Mouse (Mus musculus) intestine, postnatal 0 days (tissue): ENCODE results near the gene Cyp46a1. TPM values are rescaled to one million over a fixed set of nuclear protein-coding genes. Genes with fewer than 3 reads are reported as not detected.
A peak's percentile ranks its signal among the peaks of the same experiment; 100 is the strongest.

ENCODE experiments used
- ATAC-seq: fragments of 200-750 bp; cut with Nextera tagmentation; 2 replicates; pipeline ENCODE4 v1.8.0; 2017; ENCODE audit warnings: mild to moderate bottlenecking, moderate TSS enrichment, moderate library complexity
- H3K27ac ChIP-seq: fragments of 300-500 bp; sonication (generic); 2 replicates; pipeline ENCODE4 v1.5.1; 2014; ENCODE audit warnings: mild to moderate bottlenecking, low read depth, low read length, moderate library complexity
- H3K27me3 ChIP-seq: fragments of 300-500 bp; sonication (generic); replicated peaks from 2 replicates; pipeline ENCODE4 v1.6.1; 2014; ENCODE audit warnings: low read length, mixed read lengths; ENCODE audit not compliant: control insufficient read depth, insufficient read depth
- H3K36me3 ChIP-seq: fragments of 300-500 bp; sonication (generic); 2 replicates; pipeline ENCODE4 v1.6.1; 2014; ENCODE audit warnings: mild to moderate bottlenecking, moderate library complexity; ENCODE audit not compliant: control insufficient read depth, insufficient read depth
- H3K4me1 ChIP-seq: fragments of 300-500 bp; sonication (generic); replicated peaks from 2 replicates; pipeline ENCODE4 v1.6.1; 2014; ENCODE audit warnings: antibody characterized with exemption, low read length, mixed read lengths; ENCODE audit not compliant: control insufficient read depth, insufficient read depth
- H3K4me2 ChIP-seq: fragments of 300-500 bp; sonication (generic); replicated peaks from 2 replicates; pipeline ENCODE4 v1.6.1; 2014; ENCODE audit warnings: low read depth, mild to moderate bottlenecking, moderate library complexity
- H3K4me3 ChIP-seq: fragments of 300-500 bp; sonication (generic); 2 replicates; pipeline ENCODE4 v1.5.1; 2014; ENCODE audit warnings: low read depth, low read length
- H3K9ac ChIP-seq: fragments of 300-500 bp; sonication (generic); 2 replicates; pipeline ENCODE4 v1.6.1; 2014; ENCODE audit warnings: mild to moderate bottlenecking, low read depth, low read length
- H3K9me3 ChIP-seq: fragments of 300-500 bp; sonication (generic); 2 replicates; pipeline ENCODE4 v1.6.1; 2016; ENCODE audit warnings: mixed run types; ENCODE audit not compliant: control insufficient read depth
- CTCF ChIP-seq: sonication (generic); IDR thresholded peaks from 2 replicates; pipeline ENCODE4 v1.5.1; 2016; ENCODE audit warnings: low read depth, mild to moderate bottlenecking, control low read depth, antibody characterized with exemption, moderate library complexity
- WGBS: fragments of 180-500 bp; shearing (Covaris S2); extraction: QIAGEN DNeasy Blood & Tissue Kit; methylation state at CpG from one replicate; pipeline ENCODE4 v1.1.7; 2014; 5-methylcytosine and 5-hydroxymethylcytosine counted together
- polyA plus RNA-seq: library from polyadenylated mRNA; unstranded; fragments of >200 nt; fragmentation: Nextera tagmentation; extraction: Ambion mirVana; gene quantifications from 2 replicates; pipeline ENCODE4 v1.2.1, GENCODE M21; 2015

Cyp46a1 gene
- polyA plus RNA-seq, 1 experiment from 2014 or later, result 0.85 TPM

GRCm38 (mm10) chr12:108389718-108390117 lies 55.5 kb downstream of the Cyp46a1 start:
- ATAC-seq, result no peak
- no peak for TF ChIP-seq CTCF
- Histone ChIP-seq H3K9ac (no peak overlapping the region), H3K4me3 (no peak overlapping the region), H3K36me3 (no peaks in the 10 kb centered on the region), H3K27me3 (no peaks in the 10 kb centered on the region), H3K27ac (no peak overlapping the region), H3K4me1 (0 out of 2 replicates have a peak, but pooled peaks cover 3% of the 10 kb centered on the region), H3K9me3 (no peaks in the 10 kb centered on the region), H3K4me2 (no peak overlapping the region)
- 57% methylated on average over 3 of the region's 3 CpGs for WGBS

DNA sequence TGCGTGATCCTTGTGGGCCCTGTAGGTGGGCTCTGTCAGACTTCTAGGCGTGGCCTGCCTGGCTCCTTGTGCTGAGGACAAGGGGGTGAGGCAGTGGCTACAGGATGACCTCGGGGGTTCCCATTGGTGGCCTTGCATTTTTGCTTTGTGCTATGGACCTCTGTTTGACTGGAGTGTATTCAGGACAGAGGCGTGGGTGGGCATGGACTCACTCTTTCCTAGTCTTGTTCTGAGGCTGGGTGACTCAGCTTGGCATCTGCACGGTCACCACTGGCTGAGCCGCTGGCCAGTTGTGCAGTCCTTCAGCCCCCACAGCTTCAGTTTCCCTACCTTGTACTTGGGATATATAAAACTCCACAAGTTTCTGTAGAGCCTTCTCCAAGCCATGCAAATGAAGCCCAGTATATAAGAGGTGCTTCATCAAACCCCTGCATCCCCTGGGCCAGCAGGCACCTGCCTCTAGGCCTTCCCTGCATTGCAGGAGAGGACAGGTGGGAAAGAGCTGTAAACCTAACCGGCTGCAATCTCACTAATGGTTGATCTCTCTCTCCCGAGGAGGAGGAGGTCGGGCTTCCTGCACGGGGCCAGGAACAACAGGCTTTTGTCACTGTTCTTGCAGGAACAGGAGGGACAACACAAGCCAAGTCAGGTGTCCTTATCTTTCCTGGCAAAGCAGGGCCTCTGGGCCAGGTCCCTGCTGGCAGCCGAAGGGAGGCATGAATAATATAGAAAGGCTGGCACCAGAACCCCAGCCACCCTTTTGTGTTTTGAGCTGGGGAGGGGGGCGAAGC lies 58.3 kb downstream of the Cyp46a1 start:
- H3K9me3 ChIP-seq, result no peaks in the 10 kb centered on the region
- no peak overlapping the region for H3K9ac ChIP-seq
- no peaks in the 10 kb centered on the region for H3K27me3 ChIP-seq
- H3K4me1 ChIP-seq, result 0 out of 2 replicates have a peak, but pooled peaks cover 3% of the 10 kb centered on the region
- H3K36me3 ChIP-seq, result no peaks in the 10 kb centered on the region
- 0 out of 2 replicates have a peak overlapping the region, but pooled peaks have one; percentile 11 for H3K27ac ChIP-seq
- H3K4me2 ChIP-seq, result no peak overlapping the region
- peak; percentile 63; the same call in 1 of the 2 replicates for ATAC-seq
- WGBS, result 61% methylated on average over 12 of the region's 12 CpGs
- no peak for TF ChIP-seq CTCF
- no peak overlapping the region for H3K4me3 ChIP-seq

GRCm38 (mm10) chr12:108393082-108393481 lies 58.9 kb downstream of the Cyp46a1 start:
- WGBS, result 57% methylated on average over 4 of the region's 4 CpGs
- Histone ChIP-seq H3K9ac (no peak overlapping the region), H3K4me3 (no peak overlapping the region), H3K9me3 (no peaks in the 10 kb centered on the region), H3K4me1 (0 out of 2 replicates have a peak, but pooled peaks cover 3% of the 10 kb centered on the region), H3K36me3 (no peaks in the 10 kb centered on the region), H3K27ac (peak overlapping the region; percentile 11), H3K27me3 (no peaks in the 10 kb centered on the region), H3K4me2 (no peak overlapping the region)
- no peak for ATAC-seq
- no peak for TF ChIP-seq CTCF

- no peak for ATAC-seq
- WGBS, result 65% methylated on average over 4 of the region's 4 CpGs
- Histone ChIP-seq H3K27me3 (no peaks in the 10 kb centered on the region), H3K36me3 (no peaks in the 10 kb centered on the region), H3K4me3 (no peak overlapping the region), H3K4me2 (no peak overlapping the region), H3K9me3 (no peaks in the 10 kb centered on the region), H3K9ac (no peak overlapping the region), H3K4me1 (0 out of 2 replicates have a peak, but pooled peaks cover 3% of the 10 kb centered on the region), H3K27ac (peak overlapping the region; percentile 11; the same call in 1 of the 2 replicates)
- TF ChIP-seq CTCF, result no peak
Measured at GRCm38 (mm10) chr12:108393637-108394036, 59.5 kb downstream of the Cyp46a1 start.

DNA sequence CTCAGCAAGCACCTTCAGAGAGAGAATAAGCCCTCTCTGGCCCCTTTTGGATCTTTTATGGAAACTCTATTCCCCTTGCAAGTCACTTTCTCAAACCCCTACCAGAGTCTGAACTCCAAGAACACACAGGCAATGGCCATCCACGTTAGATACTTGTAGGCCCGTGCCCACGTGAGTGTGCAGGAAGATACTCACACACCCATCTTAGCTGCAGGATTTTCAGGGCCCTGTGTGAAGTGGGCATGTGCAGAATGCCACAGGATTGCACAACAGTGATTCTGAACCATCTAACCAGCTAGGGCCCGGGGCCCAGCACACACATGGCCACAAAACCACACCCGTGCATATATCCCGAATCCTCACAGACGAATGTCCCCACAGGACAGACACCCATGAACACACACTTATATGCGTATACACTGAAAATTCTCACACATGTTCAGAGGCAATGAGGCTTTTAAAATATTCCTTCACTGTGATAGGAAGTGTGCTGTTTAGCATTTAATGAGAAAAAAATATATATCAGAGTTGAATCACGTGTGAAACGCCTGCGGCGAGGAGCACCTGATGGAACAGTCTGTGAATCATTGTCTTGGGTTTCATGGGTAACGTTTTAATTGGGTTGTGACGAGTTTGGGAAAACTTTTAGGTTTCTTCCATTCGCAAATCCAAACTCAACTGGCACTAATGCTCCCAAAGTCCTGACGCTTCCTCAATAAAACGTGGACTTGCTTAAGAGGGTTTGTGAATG lies 60.5 kb downstream of the Cyp46a1 start:
- no peaks in the 10 kb centered on the region for H3K9me3 ChIP-seq
- H3K4me2 ChIP-seq, result no peak overlapping the region
- H3K36me3 ChIP-seq, result no peaks in the 10 kb centered on the region
- H3K27me3 ChIP-seq, result no peaks in the 10 kb centered on the region
- WGBS, result 84% methylated on average over 17 of the region's 17 CpGs
- ATAC-seq, result no peak
- no peak overlapping the region for H3K4me3 ChIP-seq
- 0 out of 2 replicates have a peak, but pooled peaks cover 3% of the 10 kb centered on the region for H3K4me1 ChIP-seq
- no peak overlapping the region for H3K9ac ChIP-seq
- no peak for TF ChIP-seq CTCF
- no peak overlapping the region for H3K27ac ChIP-seq

GRCm38 (mm10) chr12:108395285-108395660 lies 61.1 kb downstream of the Cyp46a1 start:
- no peak for TF ChIP-seq CTCF
- Histone ChIP-seq H3K27ac (no peak overlapping the region), H3K9ac (no peak overlapping the region), H3K27me3 (no peaks in the 10 kb centered on the region), H3K4me3 (no peak overlapping the region), H3K36me3 (no peaks in the 10 kb centered on the region), H3K4me1 (0 out of 2 replicates have a peak, but pooled peaks cover 3% of the 10 kb centered on the region), H3K4me2 (no peak overlapping the region), H3K9me3 (no peaks in the 10 kb centered on the region)
- no peak for ATAC-seq
- 75% methylated on average over 6 of the region's 6 CpGs for WGBS
